Comparison of ENCODE assay signal across 11 mouse cellular contexts in the genomic region with DNA sequence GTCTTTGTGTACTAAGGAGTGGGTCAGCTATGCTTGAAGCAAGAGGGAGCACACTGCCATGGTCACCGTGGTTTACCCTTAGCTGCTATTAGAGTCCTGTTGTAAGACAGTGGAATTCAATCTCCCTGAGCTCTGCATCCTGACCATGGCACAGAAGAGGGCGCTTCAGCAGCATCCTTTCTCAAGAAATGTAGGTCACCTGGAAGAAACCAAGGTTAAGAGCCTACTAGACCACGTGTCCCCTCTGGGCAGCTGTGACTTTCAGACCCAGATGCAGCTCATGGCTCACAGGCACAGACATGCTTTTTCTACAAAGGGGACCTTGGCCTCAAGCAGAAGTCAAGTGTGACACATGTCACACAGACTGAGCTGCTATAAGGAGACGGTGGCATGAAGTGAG. TPM values are rescaled to one million over a fixed set of nuclear protein-coding genes. Genes with fewer than 3 reads are reported as not detected.
DNase-seq lines count a peak whose midpoint lies in the region; ATAC-seq and TF ChIP-seq lines count a peak whose summit lies in the region.
"Had no signal": no experiment of that assay in that cellular context is flagged by ENCODE, and none has a peak within 500 bp of the region (broad histone marks: within the 10 kb centered on the region; RNA-seq: fewer than 3 reads in every experiment).

No protein-coding gene starts in this region.

- no peak overlapping the region for H3K4me3 ChIP-seq in hindbrain, postnatal 0 days (ENCODE audit: low read length)
- H3K4me3 ChIP-seq in hindbrain, embryonic 14.5 days (replicated peaks; ENCODE audit: low read length) = no peak overlapping the region
- no peak overlapping the region for H3K4me3 ChIP-seq in MEL (ENCODE audit: control insufficient read depth in 1 of 2, insufficient read depth in 1 of 2, low read depth in 2 of 2, low read length in 2 of 2)
- H3K4me3 ChIP-seq in stomach, postnatal 0 days (ENCODE audit: low read depth, low read length) = no peak overlapping the region
- no peak overlapping the region for H3K4me3 ChIP-seq in forebrain, embryonic 12.5 days (replicated peaks)

- H3K4me1 ChIP-seq in hindbrain, postnatal 0 days (ENCODE audit: insufficient read depth, low read length) = no peaks in the 10 kb centered on the region
- no peaks in the 10 kb centered on the region for H3K4me1 ChIP-seq in hindbrain, embryonic 14.5 days (replicated peaks; ENCODE audit: control insufficient read depth, insufficient read depth, low read length)
- peaks cover 3 to 33% of the 10 kb centered on the region in 2 experiments; a peak in 3 of 4 replicates for H3K4me1 ChIP-seq in MEL (ENCODE audit: control insufficient read depth in 1 of 2, insufficient read depth in 2 of 2, low read length in 2 of 2)
- no peaks in the 10 kb centered on the region for H3K4me1 ChIP-seq in stomach, postnatal 0 days (replicated peaks; ENCODE audit: control insufficient read depth, insufficient read depth)
- 0 out of 2 replicates have a peak, but pooled peaks cover 3% of the 10 kb centered on the region for H3K4me1 ChIP-seq in forebrain, embryonic 12.5 days

- no peak for TF ChIP-seq EP300 in MEL (IDR thresholded peaks at IDR 0.05; ENCODE audit: low read depth in 1 of 2, low read length in 2 of 2)
- no peak for TF ChIP-seq EP300 in stomach, postnatal 0 days (optimal IDR thresholded peaks at IDR 0.05)

- H3K79me2 ChIP-seq in MEL (ENCODE audit: control insufficient read depth, insufficient read depth, low read length, poor library complexity) = no peaks in the 10 kb centered on the region

- no peak for ATAC-seq in hindbrain, postnatal 0 days
- ATAC-seq in hindbrain, embryonic 14.5 days (ENCODE audit: low FRiP score) = no peak
- no peak for ATAC-seq in stomach, postnatal 0 days (ENCODE audit: low FRiP score, low TSS enrichment)
- no peak for ATAC-seq in granulocyte monocyte progenitor cell, adult 5-6 weeks (replicated peaks; ENCODE audit: poor library complexity, severe bottlenecking)
- ATAC-seq in forebrain, embryonic 12.5 days (ENCODE audit: low FRiP score) = no peak

- H3K9ac ChIP-seq in hindbrain, postnatal 0 days (replicated peaks; ENCODE audit: low read length) = no peak overlapping the region
- no peak overlapping the region for H3K9ac ChIP-seq in hindbrain, embryonic 14.5 days
- H3K9ac ChIP-seq in MEL (ENCODE audit: control insufficient read depth, low read depth, low read length, poor library complexity, severe bottlenecking) = no peak overlapping the region
- no peak overlapping the region for H3K9ac ChIP-seq in stomach, postnatal 0 days (ENCODE audit: low read length)
- H3K9ac ChIP-seq in forebrain, embryonic 12.5 days = no peak overlapping the region
- H3K9ac ChIP-seq: liver, embryonic 14.5 days had no signal

- no peaks in the 10 kb centered on the region for H3K9me3 ChIP-seq in hindbrain, postnatal 0 days (ENCODE audit: low read length)
- no peaks in the 10 kb centered on the region for H3K9me3 ChIP-seq in hindbrain, embryonic 14.5 days (ENCODE audit: control insufficient read depth, low read length)
- H3K9me3 ChIP-seq in MEL (replicated peaks; ENCODE audit: insufficient read depth, low read length) = no peaks in the 10 kb centered on the region
- H3K9me3 ChIP-seq in stomach, postnatal 0 days (ENCODE audit: control insufficient read depth, low read length) = no peaks in the 10 kb centered on the region
- no peaks in the 10 kb centered on the region for H3K9me3 ChIP-seq in forebrain, embryonic 12.5 days

- peak; percentile 49 for DNase-seq in adrenal gland, adult 2 months
- no peak for DNase-seq in adrenal gland, postnatal 4 days (ENCODE audit: low spot score in 2 of 2)
- peak; percentile 14 for DNase-seq in hindbrain, postnatal 0 days (ENCODE audit: low spot score)
- no peak for DNase-seq in hindbrain, embryonic 14.5 days (ENCODE audit: low spot score)
- no peak for DNase-seq in MEL (ENCODE audit: low read depth, low spot score)
- no peak for DNase-seq in stomach, postnatal 0 days (ENCODE audit: low spot score)
- DNase-seq: heart, postnatal 14 days had no signal

- no peak overlapping the region for H3K4me2 ChIP-seq in hindbrain, postnatal 0 days (ENCODE audit: low read depth, low read length)
- H3K4me2 ChIP-seq in hindbrain, embryonic 14.5 days (replicated peaks) = no peak overlapping the region
- H3K4me2 ChIP-seq in stomach, postnatal 0 days (replicated peaks; ENCODE audit: low read depth) = no peak overlapping the region
- no peak overlapping the region for H3K4me2 ChIP-seq in forebrain, embryonic 12.5 days

- 42% methylated on average over 4 of the region's 4 CpGs for WGBS in hindbrain, postnatal 0 days
- WGBS in hindbrain, embryonic 14.5 days = 70% methylated on average over 4 of the region's 4 CpGs
- 54% methylated on average over 4 of the region's 4 CpGs for whole genome bisulfite sequencing in stomach, postnatal 0 days
- 64% methylated on average over 4 of the region's 4 CpGs for WGBS in forebrain, embryonic 12.5 days

- H3K27me3 ChIP-seq in hindbrain, postnatal 0 days (ENCODE audit: insufficient read depth, low read length) = no peaks in the 10 kb centered on the region
- no peaks in the 10 kb centered on the region for H3K27me3 ChIP-seq in hindbrain, embryonic 14.5 days (ENCODE audit: control insufficient read depth, insufficient read depth, low read length)
- no peaks in the 10 kb centered on the region; a peak in 1 of 4 replicates for H3K27me3 ChIP-seq in MEL (ENCODE audit: control insufficient read depth in 1 of 2, insufficient read depth in 2 of 2, low read length in 2 of 2)
- H3K27me3 ChIP-seq in stomach, postnatal 0 days (ENCODE audit: control insufficient read depth, insufficient read depth, low read length) = no peaks in the 10 kb centered on the region
- H3K27me3 ChIP-seq in forebrain, embryonic 12.5 days = no peaks in the 10 kb centered on the region; the same call in 1 of the 2 replicates

- H3K36me3 ChIP-seq in hindbrain, postnatal 0 days (ENCODE audit: insufficient read depth, low read length) = no peaks in the 10 kb centered on the region
- H3K36me3 ChIP-seq in hindbrain, embryonic 14.5 days (replicated peaks; ENCODE audit: control insufficient read depth, insufficient read depth) = no peaks in the 10 kb centered on the region
- H3K36me3 ChIP-seq in MEL (ENCODE audit: control insufficient read depth in 1 of 2, insufficient read depth in 2 of 2, low read length in 2 of 2) = peaks cover 0 to 11% of the 10 kb centered on the region in 2 experiments; a peak in 2 of 4 replicates
- no peaks in the 10 kb centered on the region for H3K36me3 ChIP-seq in stomach, postnatal 0 days (ENCODE audit: control insufficient read depth, insufficient read depth, low read length)
- H3K36me3 ChIP-seq in forebrain, embryonic 12.5 days (replicated peaks) = no peaks in the 10 kb centered on the region

- H3K27ac ChIP-seq in hindbrain, postnatal 0 days = no peak overlapping the region
- no peak overlapping the region for H3K27ac ChIP-seq in hindbrain, embryonic 14.5 days
- H3K27ac ChIP-seq in MEL (ENCODE audit: control insufficient read depth, low read depth, low read length) = no peak overlapping the region
- H3K27ac ChIP-seq in stomach, postnatal 0 days (replicated peaks) = no peak overlapping the region
- no peak overlapping the region for H3K27ac ChIP-seq in forebrain, embryonic 12.5 days
- H3K27ac ChIP-seq: liver, embryonic 14.5 days; macrophage had no signal

- TF ChIP-seq CTCF in hindbrain, postnatal 0 days (IDR thresholded peaks at IDR 0.05; ENCODE audit: low read depth) = peak; percentile 27
- peak in 1 of 3 experiments; percentile 5; a peak in 1 of 6 replicates for TF ChIP-seq CTCF in MEL (IDR thresholded peaks at IDR 0.05 in 2 of 3, conservative IDR thresholded peaks at IDR 0.05 in 1 of 3; ENCODE audit: control insufficient read depth in 1 of 3, insufficient read depth in 1 of 3, low read depth in 2 of 3, low read length in 3 of 3, poor library complexity in 1 of 3, severe bottlenecking in 1 of 3)
- peak; percentile 30; the same call in 1 of the 2 replicates for TF ChIP-seq CTCF in stomach, postnatal 0 days (IDR thresholded peaks at IDR 0.05; ENCODE audit: low read depth)

- no peak; the same call in 1 of the 2 replicates for TF ChIP-seq RAD21 in MEL (IDR thresholded peaks at IDR 0.05; ENCODE audit: low read depth, low read length)

- no peak for TF ChIP-seq POLR2A in MEL (IDR thresholded peaks at IDR 0.05; ENCODE audit: control insufficient read depth in 1 of 2, insufficient read depth in 1 of 2, low read depth in 1 of 2, low read length in 2 of 2, poor library complexity in 1 of 2)

TF ChIP-seq in MEL, 35 proteins besides CTCF, POLR2A, EP300 and RAD21:
- TF ChIP-seq TAL1 (IDR thresholded peaks at IDR 0.05; ENCODE audit: low read length) (no peak), CHD2 (IDR thresholded peaks at IDR 0.05; ENCODE audit: low read length) (no peak), SMC3 (IDR thresholded peaks at IDR 0.05; ENCODE audit: low read depth, low read length) (0 out of 2 replicates have a peak, but pooled peaks have one; percentile 11)

RNA-seq across cellular contexts. Expression of gene Rps6ka2, which starts 27.5 kb away (rescaled TPM):
- 10 to 100 TPM; 10.6 to 18.2 TPM for total RNA-seq in adrenal gland, adult 2 months (2021)
- polyA plus RNA-seq in adrenal gland, adult 2 months (2012; rRNA removed) = 7.6 and 10.2 TPM in 2 replicates
- 10 to 100 TPM; 18.7 to 22.6 TPM for total RNA-seq in adrenal gland, postnatal 4 days (2021)
- 32.7 and 38.9 TPM in 2 replicates for total RNA-seq in hindbrain, postnatal 0 days (2014; rRNA removed)
- 14.0 and 15.4 TPM in 2 replicates for polyA plus RNA-seq in hindbrain, postnatal 0 days (2015; fragmentation: Nextera tagmentation; extraction: Ambion mirVana)
- polyA plus RNA-seq in hindbrain, embryonic 14.5 days (2014; fragmentation: Nextera tagmentation; extraction: Ambion mirVana) = 24.4 and 25.7 TPM in 2 replicates
- 5.2 and 6.0 TPM in 2 replicates for total RNA-seq in MEL (2012; rRNA removed)
- polyA plus RNA-seq in MEL (2012; ENCODE audit: insufficient read depth in 1 of 2, insufficient read length in 2 of 2, low read depth in 1 of 2, low replicate concordance in 2 of 2, missing spikeins in 1 of 2) = 10 to 100 TPM in 1 of 2 experiments, not detected in 1; 11.2 TPM
- 2.0 and 2.6 TPM in 2 replicates for polyA plus RNA-seq in stomach, postnatal 0 days (2015; fragmentation: Nextera tagmentation; extraction: Ambion mirVana)
- 32.6 and 34.5 TPM in 2 replicates for total RNA-seq in granulocyte monocyte progenitor cell, adult 5-6 weeks (2014; fragmentation: Nextera tagmentation)
- 21.2 and 26.1 TPM in 2 replicates for total RNA-seq in granulocyte monocyte progenitor cell, adult 5-6 weeks (2017)
- polyA plus RNA-seq in forebrain, embryonic 12.5 days (2016; fragmentation: Nextera tagmentation; extraction: Ambion mirVana) = 23.6 and 27.2 TPM in 2 replicates

Comparison
In these comparisons a context has a peak if more than half of its experiments do, and no peak if none do; other contexts are left out.
1. DNase-seq: peak in adrenal gland, adult 2 months (single experiment) and hindbrain, postnatal 0 days (single experiment); none in adrenal gland, postnatal 4 days (0 of 2), hindbrain, embryonic 14.5 days (single experiment), MEL (single experiment) and stomach, postnatal 0 days (single experiment).